Mouse (Mus musculus) frontal cortex, postnatal 10 days (tissue): ENCODE measurements at regions not wholly inside any gene's neighbourhood (a gene's known extent, or its start where the extent isn't known, plus 50 kb on each side); places are given as distances from the start of the nearest gene placed in this dataset.

Experiments
- DNase-seq, 2 experiments: peaks; one replicate each; pipeline ENCODE4 v3.0.0; 2022; ENCODE audit warnings: low spot score in 2 of 2, mixed read lengths in 1 of 2

DNA sequence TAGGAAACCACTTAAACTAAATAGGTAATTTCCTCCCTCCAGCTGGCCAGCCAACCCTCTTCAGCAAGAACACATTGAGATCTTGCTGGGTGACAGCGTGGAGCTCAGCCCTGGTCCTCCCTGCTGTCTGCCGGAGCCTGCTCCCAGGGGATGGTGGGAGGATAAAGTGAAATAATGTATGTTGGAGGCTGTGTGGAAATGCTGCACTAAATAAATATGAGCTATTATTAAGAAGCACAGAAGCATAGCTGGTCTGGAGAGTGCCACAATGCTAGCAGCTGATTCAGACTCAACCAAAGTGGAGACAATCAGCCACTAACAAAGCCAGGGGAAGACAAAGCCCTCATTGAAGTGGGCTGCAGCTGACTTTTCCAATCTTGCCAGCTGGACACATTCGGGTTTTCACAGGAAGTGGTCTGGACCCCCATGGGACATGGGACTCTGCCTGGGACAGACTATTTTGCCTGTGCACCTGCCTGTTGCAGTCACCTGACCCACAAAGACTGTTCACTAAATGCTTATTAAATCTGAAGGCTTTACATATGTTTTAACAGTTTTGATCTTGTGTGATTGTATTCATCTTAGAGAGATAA lies 248.3 kb downstream of the Emp1 start:
- DNase-seq, result no peak

DNA sequence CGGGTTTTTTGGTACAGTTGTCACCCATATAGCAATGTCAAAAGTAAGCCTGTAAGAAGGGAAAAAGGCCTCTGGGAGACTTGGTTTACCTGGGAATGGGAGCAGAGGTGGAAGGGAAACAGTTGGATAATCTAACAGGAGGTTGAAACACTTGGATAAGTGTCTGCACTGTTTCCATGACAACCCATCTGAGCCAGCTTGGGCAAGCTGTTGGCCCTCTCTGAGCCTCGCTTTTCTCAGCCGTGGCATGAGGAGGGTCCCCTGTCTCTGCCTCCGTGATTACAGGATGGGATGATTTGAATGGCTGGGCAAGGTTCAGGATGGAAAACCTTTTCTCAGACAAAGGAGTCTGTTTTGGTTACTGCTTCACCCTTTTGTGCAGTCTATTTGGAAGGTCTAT lies 265.6 kb downstream of the Emp1 start:
- peak in 1 of 2 experiments; percentile 23 for DNase-seq

DNA sequence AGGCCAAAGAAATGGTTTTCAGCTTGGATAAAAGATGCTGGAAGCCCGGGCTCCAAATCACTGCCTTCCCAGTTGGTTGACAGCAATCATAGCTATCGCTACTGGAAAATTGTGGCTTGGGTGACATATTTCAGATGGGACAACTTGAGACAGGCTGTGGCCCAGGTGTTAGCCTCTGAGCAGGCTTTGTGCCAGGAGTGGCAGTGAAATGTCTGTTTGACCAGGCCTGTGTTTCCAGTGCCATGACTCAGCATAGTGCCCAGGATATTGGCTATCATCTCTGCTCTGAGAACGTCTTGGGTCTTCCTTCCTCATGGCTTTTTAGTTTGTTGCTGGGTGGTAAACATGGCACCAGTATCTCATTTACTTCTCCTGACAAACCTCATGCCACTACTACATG lies 266.9 kb downstream of the Emp1 start:
- no peak for DNase-seq

DNA sequence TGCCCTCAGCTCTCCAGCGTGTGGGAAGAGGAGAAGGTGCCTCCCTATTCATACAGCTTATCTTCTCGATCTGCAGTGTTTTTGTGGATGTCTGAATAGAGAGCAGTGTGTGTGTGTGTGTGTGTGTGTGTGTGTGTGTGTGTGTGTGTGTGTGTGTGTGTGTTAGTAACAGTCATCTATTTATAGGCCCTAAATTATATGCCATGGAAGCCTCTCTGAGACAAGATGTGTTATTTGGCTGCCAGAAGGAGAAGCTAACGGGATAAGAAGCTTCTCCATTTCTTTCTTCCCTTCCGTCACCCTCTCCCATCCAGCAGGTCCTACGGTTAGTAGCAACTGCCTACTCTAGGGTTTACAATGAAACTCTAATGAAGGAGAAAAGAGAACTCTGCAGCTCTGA lies 270.3 kb downstream of the Emp1 start:
- DNase-seq, result peak in 1 of 2 experiments; percentile 36

DNA sequence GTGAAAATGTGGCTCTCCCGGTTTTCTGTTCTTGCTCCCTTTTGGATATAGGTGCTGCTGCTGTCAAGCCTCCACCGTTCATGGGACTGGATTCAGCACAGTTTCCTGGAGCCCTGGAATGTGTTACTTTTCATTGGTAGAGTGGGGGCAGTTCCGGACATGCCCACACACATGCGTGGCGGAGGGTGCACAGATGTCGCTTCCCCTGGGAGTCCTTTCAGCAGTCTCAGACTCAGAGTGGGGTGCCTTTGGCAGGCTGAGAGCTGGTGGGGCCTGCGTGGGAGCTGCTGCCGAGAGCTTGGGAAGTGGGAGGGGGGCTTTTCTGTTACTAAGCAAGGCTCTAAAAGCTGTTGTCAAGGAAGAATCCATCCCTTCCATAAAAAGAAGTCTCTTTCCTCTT lies 274.3 kb downstream of the Emp1 start:
- DNase-seq, result peak; percentile 70 to 81

DNA sequence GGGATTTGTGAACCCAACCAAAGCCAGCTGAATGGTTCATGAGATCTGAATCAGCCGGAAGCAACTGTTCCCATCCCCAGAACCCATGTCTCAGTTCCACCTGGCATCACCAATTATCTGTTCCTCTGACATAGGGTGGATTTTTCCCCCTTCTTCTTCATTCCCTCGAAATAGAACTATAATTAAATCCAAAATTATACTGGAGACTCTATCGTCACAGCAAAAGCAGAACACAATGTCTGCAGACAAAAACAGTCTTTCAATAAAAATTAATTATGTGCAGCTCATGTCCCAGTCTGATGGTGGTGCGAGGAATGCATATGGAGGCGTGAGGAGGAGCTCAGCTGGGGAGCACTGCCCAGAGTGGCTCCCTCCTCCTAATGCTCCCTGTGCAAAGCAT lies 280.4 kb downstream of the Emp1 start:
- DNase-seq, result no peak

DNA sequence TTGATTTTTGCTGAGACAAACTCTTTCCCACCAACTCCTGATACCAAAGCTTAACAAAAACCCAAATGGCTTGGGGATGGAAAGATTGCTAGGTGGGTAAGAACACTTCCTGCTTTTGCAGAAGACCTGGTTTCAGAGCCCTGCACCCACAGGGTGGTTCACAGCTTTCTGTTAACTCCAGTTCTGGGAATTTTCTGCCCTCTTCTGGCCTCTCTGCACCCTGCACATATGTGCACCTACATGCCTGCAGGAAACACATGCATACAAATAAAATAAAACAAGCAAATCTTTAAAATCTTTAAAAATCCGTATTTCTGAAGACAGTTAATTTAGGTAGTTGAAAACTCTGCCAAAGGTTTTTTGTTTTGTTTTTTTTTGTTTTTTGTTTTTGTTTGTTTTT lies 283.8 kb downstream of the Emp1 start:
- DNase-seq, result no peak

DNA sequence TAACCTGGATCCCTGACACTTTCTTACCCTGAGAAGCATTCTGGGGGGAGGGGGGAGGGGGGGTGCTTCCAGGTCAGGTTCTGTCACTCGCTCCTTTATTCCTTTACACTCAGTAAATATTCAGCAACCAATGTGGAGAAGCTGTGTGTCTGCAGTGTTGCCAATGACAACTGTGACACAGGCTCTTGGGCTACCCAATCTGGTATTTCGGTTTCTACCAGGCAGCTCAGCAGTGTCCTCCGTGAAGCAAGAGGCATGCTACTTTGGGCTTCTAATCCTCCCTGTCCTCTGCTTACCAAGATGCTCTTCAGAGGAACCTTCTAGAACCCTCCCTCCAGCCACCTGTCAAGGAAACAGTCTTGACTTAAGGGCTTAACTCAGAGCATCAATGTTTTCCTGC lies 290.7 kb downstream of the Emp1 start:
- DNase-seq, result no peak

DNA sequence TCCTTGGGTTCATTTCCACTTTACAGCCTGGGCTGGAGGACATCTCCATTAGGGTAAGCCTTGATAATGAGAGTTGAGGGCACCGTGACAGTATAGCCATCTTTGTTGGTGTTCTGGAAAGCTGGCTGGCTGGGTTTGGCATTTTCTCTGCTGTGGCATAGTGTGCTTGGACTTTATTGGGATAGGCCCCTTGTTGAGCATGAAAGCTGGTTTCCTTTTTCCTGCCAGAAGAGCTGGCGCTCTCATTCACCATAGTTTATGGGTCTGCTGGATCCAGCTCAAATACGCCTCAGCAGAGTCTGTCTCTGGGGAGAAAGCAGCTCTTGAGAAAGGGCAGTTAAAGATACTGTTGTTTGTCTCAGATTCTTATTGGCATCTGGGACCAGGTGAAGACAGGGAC lies 300.0 kb downstream of the Emp1 start:
- DNase-seq, result peak in 1 of 2 experiments; percentile 9

DNA sequence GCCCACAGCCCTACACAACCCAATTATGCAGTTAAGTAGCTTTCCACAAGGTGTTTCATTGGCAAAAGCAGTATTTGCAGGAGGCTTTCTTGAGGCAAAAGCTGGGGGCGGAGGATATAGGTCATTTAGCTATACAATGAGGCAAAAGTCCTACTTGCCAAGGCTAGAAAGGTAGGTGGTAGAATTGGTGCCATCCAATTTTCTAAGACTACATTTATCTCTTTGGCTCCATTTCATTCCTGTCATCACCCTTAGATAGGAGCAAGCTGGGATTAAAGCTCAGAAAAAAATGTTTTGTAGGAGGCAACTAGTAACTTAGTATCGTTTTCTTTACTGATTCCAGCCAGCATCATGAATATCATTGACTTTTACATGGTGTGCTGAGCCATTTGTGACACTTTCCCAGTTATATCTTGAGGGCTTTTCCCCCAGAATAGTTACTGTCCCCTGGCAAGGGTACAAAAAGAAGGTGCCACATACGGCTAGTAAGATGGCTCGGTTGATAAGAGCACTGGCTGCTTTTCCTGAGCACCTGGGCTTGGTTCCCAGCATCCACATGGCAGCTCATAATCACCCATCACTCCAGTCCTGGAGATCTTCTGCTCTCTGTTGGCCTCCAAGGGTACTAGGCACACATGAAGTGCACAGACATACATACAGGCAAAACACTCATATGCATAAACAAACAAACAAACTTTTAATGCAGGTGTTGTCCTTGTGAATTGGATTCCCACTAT lies 300.6 kb downstream of the Emp1 start:
- DNase-seq, result no peak
